Mouse (Mus musculus) thymus, postnatal 10 days (tissue): ENCODE results near the gene Rpn1.

Experiments used
- DNase-seq, 2 experiments: peaks; one replicate each; pipeline ENCODE4 v3.0.0; 2021; ENCODE audit warnings: low spot score in 2 of 2

Rpn1 gene

DNA sequence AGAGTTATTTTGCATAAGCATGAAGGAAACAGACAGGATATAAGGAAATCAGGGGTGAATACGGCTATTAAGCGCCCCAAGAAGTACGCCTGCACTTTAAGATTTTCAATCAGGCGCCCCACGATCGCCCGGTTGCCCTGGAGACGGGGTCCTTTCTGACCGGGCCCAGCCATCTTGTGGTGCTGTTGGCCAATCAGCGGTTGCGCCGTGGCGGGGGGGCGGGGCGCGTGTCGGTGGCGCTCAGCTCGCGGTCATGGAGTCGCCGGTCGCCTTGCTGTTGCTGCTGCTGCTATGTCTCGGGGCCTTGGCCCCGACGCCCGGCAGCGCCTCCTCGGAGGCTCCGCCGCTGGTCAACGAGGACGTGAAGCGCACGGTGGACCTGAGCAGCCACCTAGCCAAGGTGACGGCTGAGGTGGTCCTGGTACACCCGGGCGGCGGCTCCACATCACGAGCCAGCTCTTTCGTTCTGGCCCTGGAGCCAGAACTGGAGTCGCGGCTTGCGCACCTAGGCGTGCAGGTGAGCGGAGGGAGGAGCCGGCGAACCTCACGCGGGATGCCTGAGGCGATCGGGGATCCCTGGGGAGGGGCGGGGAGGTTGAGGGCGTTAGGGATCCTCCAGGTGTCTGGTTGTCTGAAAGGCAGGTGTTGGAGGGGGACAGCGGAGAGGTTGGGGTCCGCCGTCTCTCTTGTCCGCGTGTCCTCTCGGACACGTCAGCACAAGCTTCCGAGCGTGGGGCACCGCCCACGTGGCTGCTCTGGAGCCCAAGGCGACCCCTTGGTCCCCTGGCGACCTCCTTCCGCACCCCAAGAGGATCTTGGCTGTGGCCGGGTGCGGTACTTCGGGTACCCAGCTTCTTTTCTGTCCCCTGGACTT, at the start of gene Rpn1:
Gene Rpn1, plus strand, starts transcription at position 205 of the 874 bp plus-strand sequence.
- peak; percentile 95 to 98 for DNase-seq

DNA sequence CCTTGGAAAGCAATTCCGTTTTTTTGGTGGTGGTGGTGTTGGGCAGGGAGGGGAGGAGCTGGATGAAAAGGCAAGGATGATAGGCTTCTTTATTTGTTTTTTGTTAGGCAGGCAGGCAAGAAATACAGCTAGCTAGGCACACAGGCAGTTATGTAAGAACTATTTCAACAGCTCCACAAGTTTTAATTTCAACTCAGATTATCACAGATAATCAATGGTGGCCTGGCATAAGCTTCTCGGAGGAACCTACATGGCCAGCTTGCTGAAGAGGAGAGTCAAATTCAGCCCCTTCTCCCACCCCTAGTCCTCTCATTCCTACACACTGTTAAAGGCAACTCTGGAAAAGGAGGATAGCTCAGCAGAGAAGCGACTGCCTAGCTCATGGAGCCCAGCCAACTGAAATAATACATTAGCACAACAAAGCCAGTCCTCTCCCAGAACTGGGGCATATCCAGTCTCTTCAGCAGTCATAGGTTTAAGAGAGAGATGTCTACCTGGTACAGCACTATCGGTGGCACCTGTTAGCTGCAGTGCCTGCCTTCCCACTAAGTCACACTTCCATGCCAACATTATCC, 46.7 kb upstream of the Rpn1 start:
- no peak for DNase-seq

DNA sequence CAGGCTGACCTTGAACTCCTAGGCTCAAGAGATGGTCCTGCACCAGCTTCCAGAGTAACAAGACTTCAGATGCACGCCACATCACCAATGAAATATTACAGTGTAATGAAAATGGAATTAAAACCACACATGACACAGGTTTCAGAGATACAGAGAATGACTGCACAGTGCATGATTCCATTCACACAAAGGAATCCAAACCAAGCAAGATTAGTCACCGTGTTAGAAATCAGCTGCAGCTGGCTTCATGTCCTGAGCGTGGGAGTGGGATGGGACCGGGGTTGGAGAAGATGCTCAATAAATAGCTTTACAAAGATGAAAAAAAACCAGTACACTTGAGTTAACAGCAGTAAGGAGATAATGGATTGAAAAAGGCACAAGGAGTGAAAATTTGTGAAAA, 44.9 kb upstream of the Rpn1 start:
- no peak for DNase-seq

DNA sequence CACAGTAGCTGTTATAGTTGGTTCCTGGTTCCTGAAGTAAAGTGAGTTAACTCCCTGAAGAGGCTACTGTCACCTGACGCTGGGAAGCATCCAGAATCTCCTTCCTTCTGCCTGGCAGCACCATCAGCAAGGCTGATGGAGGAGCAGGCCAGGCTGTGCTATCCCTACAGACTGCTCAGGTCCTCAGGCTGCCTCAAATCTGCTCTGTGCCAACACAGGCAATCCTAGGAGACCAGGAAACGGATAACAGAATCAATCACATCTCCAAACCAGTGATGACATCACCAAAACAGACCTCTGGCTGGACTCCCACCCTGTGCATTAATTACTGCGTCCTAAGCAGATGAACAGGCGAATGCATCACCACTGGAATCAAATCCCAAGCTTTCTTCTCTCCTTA, 43.1 kb upstream of the Rpn1 start:
- no peak for DNase-seq

- no peak for DNase-seq
Observed at GRCm38 (mm10) chr6:88042336-88042735, 41.9 kb upstream of the Rpn1 start.

GRCm38 (mm10) chr6:88044234-88044576, 40.1 kb upstream of the Rpn1 start:
- no peak for DNase-seq

DNA sequence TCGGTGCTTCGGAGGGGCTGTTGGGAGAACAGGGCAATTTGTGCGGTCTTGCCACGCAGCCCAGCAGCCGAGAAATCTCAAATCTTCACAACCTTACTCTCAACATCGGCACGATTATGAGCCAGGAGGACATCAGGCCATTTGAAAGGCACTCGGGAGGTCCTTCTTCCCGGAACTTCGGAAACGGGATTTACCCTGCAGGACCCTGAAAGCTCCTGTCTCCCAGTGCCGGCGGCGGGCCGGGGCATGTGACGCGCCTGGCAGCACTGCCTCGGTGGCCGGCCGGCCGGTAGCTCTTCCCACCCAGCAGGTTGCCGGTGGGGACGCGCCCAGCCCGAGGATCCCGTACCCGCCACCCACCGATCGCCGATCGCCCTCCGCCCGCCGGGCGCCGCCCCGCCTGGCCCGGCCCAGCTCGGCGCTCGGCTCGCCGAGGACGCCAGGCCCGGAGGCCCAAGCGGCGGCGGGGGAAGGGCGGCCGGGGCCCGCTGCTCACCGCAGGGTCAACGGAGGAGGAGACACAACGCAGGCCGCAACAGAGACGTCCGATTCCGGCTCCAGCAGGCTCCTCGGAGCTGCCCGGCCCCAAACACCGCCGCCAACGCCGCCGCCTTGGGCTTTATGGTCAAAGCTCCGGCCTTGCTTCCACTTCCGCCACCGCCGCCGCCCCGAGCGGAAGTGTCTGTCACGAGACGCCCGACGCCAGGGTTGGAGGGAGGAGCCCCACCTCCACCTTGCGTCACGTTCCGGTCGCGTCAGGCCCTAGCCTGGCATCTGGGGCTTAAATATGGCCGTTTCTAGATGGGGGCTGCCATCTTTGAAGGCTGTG, 39.5 kb upstream of the Rpn1 start, which contains the start of gene Rab7:
Gene Rab7, minus strand, starts transcription at position 694 of the 829 bp plus-strand sequence.
- DNase-seq = peak; percentile 87 to 88

DNA sequence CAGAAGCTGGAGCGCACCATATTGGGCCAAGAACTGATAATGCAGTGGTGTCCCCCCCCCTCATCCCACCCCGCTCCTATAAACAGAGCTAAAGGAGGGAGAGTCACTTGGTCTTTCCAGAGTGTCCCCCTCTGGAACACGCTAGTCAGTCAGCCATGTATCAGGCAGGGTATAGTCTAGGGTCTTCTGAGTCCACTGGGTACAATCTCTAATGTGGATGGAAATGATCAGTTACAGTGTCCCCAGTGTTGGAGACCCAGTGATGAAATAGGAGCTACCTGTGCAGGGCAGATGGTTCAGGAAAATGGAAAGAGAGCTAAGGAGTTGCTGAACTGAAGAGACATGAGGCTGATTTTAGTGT, 38.9 kb upstream of the Rpn1 start:
- DNase-seq = no peak

GRCm38 (mm10) chr6:88047853-88048252, 36.4 kb upstream of the Rpn1 start:
- DNase-seq = no peak

GRCm38 (mm10) chr6:88049008-88049407, 35.3 kb upstream of the Rpn1 start:
- DNase-seq = no peak

- DNase-seq = no peak
Observed at GRCm38 (mm10) chr6:88051206-88051605, 33.1 kb upstream of the Rpn1 start.

- DNase-seq = no peak
Observed at GRCm38 (mm10) chr6:88053228-88054080, 30.8 kb upstream of the Rpn1 start.

- DNase-seq = no peak
Observed at GRCm38 (mm10) chr6:88054081-88054835, 30.0 kb upstream of the Rpn1 start.

DNA sequence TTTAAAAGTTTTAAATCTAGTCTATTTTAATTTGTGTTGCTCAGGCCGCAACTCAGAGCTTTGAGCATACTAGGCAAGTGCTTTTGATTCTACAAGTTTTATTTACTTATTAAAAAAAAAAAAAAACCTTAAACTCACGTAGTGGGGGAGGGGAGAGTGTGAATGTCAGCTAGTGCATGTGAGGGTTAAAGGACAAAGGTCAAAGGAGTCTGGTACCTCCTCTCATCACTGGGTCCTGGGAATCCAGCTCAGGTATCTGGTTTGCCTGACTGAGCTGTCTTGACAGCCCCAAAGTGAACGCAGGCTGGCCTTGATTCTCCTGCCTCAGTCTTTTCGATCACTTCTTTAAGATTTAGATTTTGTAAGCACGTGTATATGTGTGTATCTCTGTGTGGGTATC, 28.6 kb upstream of the Rpn1 start:
- no peak for DNase-seq

DNA sequence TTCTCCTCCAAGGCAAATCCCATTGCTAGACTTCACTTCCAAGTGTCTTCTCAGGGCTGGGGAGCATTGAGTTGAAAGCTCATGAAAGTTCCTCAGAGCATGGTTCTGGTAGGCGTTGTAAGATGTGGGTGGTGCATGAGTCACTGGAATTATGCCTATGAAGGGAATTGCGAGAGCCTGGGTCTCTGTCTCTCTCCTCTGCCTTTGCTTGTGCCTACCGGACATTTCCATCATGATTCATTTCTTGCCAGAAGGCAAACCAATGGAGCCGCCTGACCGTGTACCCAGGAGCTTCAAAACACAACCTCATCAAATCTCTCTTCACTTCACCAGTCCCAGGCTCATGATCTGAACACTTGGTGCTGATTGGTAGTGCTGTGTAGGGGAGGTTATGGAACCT, 27.4 kb upstream of the Rpn1 start:
- DNase-seq = no peak

- no peak for DNase-seq
Observed at GRCm38 (mm10) chr6:88059903-88060302, 24.4 kb upstream of the Rpn1 start.

GRCm38 (mm10) chr6:88060602-88061001, 23.7 kb upstream of the Rpn1 start:
- no peak for DNase-seq

DNA sequence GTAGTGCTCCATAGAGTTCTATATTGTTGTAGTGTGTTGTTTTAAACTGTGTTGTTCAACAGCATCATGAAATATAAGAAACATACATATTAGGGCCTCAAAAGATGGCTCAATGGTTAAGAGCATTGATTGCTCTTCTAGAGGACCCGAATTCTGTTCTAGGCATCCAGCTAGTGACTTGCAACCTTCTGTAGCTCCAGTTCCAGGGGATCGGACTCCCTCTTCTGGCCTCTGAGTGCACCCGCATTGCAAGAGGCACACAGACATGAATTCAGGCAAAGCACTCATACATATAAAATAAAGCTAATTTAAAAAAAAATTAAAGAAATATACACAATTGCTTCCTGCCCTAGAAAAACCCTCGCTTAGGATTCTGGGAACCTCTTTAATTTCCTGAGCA, 22.9 kb upstream of the Rpn1 start:
- no peak for DNase-seq

GRCm38 (mm10) chr6:88062398-88062797, 21.9 kb upstream of the Rpn1 start:
- DNase-seq = no peak

- no peak for DNase-seq
Observed at GRCm38 (mm10) chr6:88064072-88064642, 20.1 kb upstream of the Rpn1 start.

GRCm38 (mm10) chr6:88065116-88065515, 19.2 kb upstream of the Rpn1 start:
- no peak for DNase-seq
